26 mouse cellular contexts compared by ENCODE assay signal in the genomic region with DNA sequence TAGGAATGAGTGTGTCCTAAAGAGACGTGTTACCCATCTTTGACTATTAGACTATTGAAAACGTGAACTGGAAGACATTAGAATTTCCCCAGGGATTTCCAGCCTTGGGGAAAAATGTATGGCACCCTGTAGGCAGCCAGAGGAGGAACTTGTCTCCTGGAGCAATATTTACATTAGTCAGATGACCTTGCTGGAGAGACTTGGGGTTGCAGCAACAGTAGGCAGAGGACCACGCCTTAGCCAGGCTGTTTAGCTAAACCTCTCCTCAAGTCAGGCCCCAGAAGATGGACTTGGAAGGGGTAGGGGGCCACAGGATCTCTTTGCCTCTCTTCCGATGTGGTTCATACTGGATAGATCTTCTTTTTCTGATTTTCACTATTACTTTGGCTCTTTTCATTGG.
"Had no signal": no experiment of that assay in that cellular context is flagged by ENCODE, and none has a peak within 500 bp of the region (broad histone marks: within the 10 kb centered on the region; RNA-seq: fewer than 3 reads in every experiment).

No protein-coding gene starts in this region.

- H3K27ac ChIP-seq: gastrocnemius, adult 2 months; heart, adult 2 months; heart, embryonic 10.5 days; heart, embryonic 13.5 days; heart, embryonic 15.5 days; hindbrain, embryonic 13.5 days; kidney, embryonic 15.5 days; kidney, postnatal 0 days; limb, embryonic 10.5 days; limb, embryonic 12.5 days had no signal

- H3K4me2 ChIP-seq: heart, embryonic 13.5 days; heart, embryonic 15.5 days; hindbrain, embryonic 13.5 days; kidney, embryonic 15.5 days; limb, embryonic 12.5 days; liver, embryonic 11.5 days had no signal

- DNase-seq: gastrocnemius, adult 2 months; gastrocnemius, postnatal 10 days; gastrocnemius, postnatal 25 days; heart, adult 2 months; heart, postnatal 14 days; heart, postnatal 36 days; kidney, adult 11 months; kidney, adult 2 months; kidney, adult 9 months; kidney, postnatal 14 days; kidney, postnatal 36 days; layer of hippocampus, adult 9-11 months; layer of hippocampus, postnatal 36 days; liver had no signal

- H3K9me3 ChIP-seq: heart, embryonic 10.5 days; heart, embryonic 13.5 days; heart, embryonic 15.5 days; hindbrain, embryonic 13.5 days; kidney, embryonic 15.5 days; limb, embryonic 10.5 days; limb, embryonic 12.5 days had no signal

- ATAC-seq: forebrain, embryonic 16.5 days; hindbrain, embryonic 16.5 days; inflammation-experienced regulatory T-cells, adult 6 months had no signal

- H3K27me3 ChIP-seq: heart, embryonic 15.5 days; hindbrain, embryonic 13.5 days; kidney, embryonic 15.5 days; limb, embryonic 12.5 days had no signal

- H3K4me1 ChIP-seq: heart, embryonic 10.5 days; heart, embryonic 13.5 days; heart, embryonic 15.5 days; kidney, embryonic 15.5 days; limb, embryonic 10.5 days; limb, embryonic 12.5 days had no signal

- H3K9ac ChIP-seq: heart, embryonic 13.5 days; heart, embryonic 15.5 days; hindbrain, embryonic 13.5 days; kidney, embryonic 15.5 days; limb, embryonic 12.5 days had no signal

- H3K4me3 ChIP-seq: gastrocnemius, adult 2 months; heart, adult 2 months; heart, embryonic 10.5 days; heart, embryonic 13.5 days; heart, embryonic 15.5 days; hindbrain, embryonic 13.5 days; kidney, embryonic 15.5 days; limb, embryonic 10.5 days; limb, embryonic 12.5 days had no signal

- H3K36me3 ChIP-seq: heart, embryonic 10.5 days; heart, embryonic 13.5 days; heart, embryonic 15.5 days; hindbrain, embryonic 13.5 days; kidney, embryonic 15.5 days; limb, embryonic 10.5 days; limb, embryonic 12.5 days had no signal
